Mouse (Mus musculus): ENCODE data around the gene Cmtm5.

The Cmtm5 gene

DNA sequence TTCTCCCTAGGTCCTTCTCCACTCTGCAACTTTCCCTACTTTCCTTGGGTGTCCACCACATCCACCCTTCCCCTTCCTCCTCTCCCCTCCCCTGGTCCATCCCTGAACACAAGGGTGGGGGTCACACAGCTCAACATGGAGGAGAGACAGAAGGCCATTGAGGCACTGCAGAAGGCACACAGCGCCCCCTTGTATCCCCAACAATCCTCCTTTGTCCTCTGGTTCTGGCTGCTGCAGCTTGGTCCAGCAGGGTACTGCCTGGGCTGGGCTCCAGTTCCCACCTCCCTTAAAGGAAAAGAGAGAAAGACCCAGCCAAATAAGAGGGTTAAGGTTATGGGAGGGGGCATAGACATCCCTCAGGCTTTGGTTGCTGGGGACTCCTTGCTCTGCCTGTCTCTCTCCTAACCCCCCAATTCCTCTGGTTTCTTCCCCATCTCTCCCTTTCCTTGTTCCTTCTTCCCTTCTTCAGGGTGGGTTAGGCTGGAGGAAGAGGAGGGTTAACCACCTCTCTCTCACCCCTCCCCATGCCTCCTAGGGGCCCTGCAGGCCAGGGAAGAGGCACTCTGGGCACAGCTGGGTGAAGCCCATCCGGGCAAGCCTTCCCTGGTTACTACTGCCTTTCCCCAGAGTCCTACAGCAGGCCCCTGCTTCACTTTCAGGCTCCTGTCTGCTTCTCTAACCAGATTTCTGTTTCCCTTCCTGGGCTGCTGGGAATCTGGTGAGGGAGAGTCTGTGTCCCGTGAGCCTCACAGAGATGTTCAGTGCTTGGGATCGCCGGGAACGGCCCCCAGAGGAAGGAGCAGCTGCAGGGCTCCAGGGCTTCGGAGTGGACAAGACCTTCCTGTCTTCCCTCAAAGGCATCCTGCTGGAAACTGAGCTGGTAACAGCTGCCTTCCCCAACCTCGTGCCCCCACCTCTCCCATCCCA is at the start of gene Cmtm5:
Cmtm5 (plus strand) TSS at position 358 of the 927 bp plus-strand sequence.
- no peak for DNase-seq (ENCODE audit: low spot score)

DNA sequence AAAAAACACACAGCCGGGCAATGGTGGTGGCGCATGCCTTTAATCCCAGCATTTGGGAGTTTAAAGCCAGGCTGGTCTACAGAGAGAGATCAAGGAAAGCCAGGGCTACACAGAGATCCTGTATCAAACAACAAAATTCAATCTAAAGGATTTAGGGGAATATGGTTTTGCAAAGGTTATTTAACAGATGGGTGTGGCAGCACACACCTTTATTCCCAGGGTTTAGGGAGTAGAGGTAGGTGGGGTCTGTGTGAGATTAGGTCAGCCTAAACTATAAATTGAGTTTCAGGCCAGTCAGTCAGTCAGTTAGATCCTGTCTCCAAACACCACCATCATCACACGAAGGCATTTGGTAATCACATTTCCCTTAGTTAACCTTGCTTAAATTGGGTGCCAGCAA is 43.9 kb upstream of the Cmtm5 start, which contains the start of gene Pabpn1:
Pabpn1 (plus strand) TSS at position 301 of the 400 bp plus-strand sequence.
- DNase-seq (ENCODE audit: low spot score) = no peak

DNA sequence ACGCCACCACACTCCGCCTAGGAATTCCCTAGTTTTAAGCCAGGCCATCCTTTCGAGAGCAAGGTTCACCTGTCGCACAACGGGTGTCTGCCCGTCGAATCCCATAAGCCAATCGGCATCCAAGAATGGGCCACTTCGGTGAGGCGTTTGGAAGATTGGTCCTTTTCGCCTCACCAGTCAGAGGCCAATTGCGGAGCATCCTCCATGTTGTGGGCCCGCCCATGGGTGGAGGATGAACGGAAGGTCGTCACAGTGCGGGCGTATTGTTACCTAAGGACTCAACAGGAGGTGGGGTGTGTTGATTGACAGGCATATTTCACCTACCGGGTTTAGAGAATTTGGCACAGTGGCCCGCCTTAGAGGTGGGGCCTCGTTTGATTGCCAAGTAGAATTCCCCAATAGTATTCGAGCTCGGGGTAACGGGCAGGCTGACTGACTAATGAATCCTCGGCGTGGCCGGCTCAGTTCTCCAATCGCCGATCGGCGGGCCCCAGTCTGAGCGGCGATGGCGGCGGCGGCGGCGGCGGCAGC is 42.3 kb upstream of the Cmtm5 start:
- peak; percentile 96 for DNase-seq (ENCODE audit: low spot score)

DNA sequence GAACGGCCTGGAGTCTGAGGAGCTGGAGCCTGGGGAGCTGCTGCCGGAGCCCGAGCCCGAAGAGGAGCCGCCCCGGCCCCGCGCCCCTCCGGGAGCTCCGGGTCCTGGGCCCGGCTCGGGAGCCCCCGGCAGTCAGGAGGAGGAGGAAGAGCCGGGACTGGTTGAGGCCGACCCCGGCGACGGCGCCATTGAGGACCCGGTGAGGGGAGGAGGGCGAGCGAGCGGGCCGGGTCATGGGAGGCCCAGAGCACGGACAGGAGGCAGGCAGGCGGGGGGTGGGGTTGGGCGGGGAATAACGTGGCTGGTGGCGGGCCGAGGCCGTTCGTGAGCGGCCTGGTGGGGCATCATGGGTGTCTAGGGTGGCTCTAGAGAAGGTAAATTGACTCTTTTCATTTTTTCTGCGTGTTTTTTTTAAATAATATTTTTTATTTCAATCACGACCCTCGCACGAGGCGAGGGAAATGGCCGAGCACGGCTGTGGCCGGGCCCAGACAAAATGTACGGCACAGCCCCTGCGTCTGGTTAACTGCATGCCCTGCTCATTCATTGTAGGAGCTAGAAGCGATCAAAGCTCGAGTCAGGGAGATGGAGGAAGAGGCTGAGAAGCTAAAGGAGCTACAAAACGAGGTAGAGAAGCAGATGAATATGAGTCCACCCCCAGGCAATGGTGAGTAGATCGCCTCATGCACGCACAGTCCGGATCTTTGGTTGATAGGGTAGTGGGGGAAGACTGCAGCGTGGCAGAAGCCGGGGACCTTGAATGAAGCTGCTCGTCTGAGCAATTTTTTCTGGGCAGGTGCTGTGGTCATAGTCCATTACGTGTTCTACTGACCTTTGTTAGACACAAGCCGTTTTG is 41.5 kb upstream of the Cmtm5 start:
- peak; percentile 65 for DNase-seq (ENCODE audit: low spot score)

DNA sequence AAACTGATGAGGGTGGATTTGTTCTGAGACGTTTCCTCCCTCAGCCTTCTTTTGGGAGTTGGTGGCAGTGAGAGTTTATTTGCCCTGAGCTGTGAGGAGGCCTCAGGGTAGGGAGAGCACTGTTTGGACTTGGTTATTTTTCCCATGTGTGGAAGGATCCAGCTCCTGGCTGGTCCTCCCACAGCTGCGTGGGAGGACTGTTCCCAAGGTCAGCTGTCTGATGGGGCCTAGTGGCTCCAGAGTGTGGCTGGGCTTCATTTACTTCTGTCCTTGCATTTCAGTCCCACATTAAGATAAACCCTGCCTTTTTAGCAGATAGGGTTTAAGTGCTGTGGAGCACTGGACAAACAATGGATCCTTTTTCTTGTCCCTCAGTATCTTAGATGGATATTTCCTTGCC is 38.6 kb upstream of the Cmtm5 start:
- no peak for DNase-seq (ENCODE audit: low spot score)

DNA sequence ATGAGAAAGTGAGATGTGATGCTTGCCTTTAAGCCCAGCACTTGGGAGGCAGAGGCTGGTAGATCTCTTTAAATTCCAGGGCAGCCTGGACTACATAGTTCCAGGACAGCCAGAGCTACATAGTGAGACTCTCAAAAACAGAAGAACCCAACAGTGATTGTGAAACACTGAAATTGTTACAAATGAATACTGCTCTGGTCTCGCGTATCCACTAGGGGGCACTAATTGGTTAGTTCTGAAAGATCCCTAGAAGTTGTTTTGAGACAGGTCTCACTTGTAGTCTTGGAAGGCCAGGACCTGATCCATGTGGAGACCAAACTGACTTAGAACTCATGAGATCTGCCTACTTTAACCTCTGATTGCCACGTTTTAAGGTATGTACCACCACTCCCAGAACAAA is 35.7 kb upstream of the Cmtm5 start:
- peak; percentile 77 for DNase-seq (ENCODE audit: low spot score)

DNA sequence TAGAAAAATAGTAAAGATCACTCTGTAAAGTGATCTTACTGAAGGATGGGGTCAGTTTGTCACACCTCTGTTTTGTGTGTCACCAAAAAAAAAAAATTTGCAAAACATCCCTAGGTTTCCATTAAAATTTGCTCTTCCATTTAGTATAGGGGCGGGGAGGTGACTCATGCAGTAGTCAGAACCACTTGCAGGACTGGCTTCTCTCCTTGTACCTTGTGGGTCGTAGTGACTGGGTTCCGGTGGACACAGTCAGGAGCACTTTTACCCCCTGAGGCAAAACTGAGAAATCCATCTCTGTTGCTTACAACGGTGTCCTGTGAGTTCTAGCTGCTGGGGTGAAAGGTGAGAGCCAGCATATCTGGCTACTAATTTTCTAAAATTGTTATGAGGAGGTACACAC is 32.4 kb upstream of the Cmtm5 start:
- no peak for DNase-seq (ENCODE audit: low spot score)

DNA sequence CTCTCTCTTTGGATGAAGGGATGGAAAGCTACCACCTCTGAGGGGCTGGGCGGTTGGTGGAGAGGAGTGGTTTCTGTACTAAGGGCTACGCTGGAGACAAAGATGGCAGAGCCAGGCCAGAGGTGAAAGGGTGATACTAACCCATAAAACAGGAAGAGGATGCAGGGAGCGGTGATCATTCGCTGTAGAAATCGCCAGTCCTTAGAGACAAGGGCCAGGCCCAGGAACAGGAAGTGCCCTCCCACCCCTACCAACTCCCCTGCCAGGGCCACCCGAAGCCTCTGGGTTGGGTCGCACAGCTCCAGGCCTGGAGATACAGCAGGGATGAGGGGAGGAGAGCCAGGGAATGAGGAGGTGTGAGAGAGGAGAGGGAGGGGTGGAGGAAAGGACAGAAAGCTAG is 27.4 kb upstream of the Cmtm5 start:
- no peak for DNase-seq (ENCODE audit: low spot score)

DNA sequence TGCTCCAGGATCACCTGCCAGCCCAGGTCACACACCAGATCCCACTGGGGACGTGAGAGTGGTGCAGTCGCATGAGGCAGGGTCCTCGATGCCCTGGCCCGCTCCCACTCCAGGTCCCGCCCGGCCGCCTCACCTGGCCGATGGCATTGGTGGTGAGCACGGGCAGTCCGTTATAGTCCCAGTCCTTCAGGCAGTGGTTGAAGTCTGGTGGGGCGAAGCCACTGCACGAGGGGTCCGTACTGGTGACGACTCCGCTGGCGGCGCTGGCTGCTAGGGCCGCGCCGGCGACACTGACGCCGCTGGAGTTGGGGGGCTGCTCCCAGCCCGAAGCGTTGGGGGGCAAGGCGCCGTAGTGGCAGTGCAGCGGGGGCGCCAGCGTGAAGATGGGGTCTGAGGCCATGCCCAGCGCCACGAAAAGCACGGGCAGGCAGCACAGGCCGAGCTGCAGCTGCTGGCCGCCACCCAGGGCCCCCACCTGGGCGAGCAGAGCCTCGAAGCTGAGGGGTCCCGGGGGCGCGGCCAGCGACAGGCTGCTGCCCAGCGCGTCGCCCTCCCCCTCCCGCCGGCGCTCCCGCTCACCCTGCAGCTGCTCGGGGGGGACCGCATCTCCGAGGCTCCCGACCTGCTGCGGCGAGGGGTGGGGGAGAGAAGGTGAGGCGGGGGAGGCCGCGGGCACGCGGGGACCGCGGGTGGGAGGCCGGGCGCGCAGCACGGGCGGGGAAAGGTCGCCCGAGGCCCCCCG is 23.8 kb upstream of the Cmtm5 start:
- no peak for DNase-seq (ENCODE audit: low spot score)

DNA sequence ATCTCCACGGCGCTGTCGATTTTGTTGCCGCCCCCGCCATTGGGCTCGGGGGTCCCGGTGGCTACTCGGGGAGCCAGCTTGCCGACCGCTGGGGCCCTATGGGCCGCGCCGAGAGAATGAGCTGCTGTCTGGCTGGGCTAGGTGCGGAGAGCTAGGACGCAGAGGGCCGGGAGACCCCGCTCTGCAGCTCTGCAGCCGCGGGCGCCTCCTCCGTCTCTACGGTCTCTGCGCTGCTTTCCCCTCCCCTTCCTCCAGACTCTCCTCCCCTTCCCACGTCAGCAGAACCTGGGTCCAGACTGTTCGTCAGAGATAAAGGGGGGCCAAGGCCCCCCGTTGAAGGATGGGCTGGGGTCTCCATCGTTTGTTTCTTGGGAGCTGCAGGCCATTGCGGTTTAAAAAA is 23.2 kb upstream of the Cmtm5 start, which contains the start of gene Slc22a17:
Slc22a17 (minus strand) TSS at position 247 of the 400 bp plus-strand sequence.
- DNase-seq (ENCODE audit: low spot score) = peak; percentile 79

DNA sequence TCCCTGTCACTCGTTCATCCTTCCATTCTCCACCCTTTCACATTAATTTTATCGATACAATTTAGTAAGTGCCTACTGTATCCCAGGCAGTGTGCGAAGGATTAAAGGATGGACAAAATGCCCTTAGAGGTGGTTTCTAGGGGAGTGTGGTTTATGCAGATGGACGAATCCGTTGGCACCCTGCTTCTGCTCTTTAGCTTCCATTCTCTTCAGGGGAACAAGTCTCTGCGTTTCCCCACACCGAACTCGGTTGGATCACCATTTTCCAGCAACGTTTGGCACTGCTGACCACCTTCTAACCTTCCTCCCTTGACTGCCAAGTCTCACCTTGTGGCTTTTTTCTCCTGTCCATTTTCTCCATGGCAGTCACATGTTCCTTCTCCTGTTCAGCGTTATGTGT is 22.7 kb upstream of the Cmtm5 start:
- no peak for DNase-seq (ENCODE audit: low spot score)

DNA sequence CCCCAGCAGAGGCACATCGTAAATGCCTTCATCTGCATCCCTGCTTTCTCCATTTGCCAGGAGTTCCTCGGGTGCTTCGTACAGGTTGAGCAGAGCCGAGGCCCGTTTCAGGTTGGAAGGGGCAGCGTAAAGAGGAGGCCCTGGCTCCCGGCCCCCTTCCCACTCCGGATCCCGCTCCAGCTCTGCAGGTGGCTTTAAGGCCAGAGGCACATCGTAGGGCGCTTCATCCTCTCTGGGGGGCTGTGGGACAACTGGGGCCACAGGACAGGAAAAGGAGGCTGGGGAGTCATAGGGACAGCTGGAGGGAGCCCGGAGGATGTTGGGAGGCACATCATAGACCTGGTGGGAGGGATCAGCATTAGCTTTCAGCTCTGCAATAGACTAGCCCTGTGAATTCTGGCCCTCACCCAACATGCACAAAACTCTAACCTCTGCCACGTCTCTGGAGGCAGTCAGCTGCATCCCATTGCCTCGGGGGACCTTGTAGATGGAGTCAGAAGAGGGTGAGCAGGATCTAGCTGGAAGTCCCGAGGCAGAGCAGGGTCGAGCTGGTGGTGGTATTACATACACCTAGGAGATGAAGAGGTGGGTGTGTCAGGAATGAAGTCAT is 15.9 kb upstream of the Cmtm5 start:
- DNase-seq (ENCODE audit: low spot score) = no peak

DNA sequence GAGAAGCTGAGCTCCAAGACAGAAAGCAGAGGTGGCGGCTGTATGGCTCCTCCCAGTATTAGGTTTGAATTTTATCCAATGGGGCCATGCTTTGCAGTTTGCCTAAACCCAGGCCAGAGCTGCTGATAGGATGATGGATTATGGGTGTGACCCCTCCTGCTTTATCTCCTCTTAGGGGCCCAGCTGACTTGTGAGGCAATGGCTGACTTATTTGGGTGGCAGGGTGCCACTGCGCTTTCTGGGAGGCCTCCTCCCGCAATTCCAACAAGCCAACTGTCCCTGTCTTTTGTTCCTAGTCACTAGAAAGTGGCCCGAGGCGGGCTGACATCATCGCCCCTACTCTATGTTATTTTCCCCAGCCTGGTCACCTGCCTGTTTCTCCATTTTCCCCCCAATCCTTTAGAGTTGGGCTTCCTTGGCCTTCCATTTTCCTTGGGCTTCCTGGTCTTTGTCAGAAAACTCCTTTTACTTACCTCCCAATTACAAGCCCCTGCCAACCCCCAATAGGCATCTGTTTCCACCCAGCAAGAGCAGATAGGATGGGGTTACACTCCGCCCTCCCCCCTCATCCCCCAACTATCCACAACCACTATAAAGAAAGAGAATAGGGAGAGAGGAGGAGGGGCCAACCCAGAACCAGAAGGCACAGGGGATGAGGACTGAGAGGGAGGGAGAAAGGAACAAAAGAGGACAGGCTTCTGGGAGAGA is 11.3 kb upstream of the Cmtm5 start:
- peak; percentile 77 for DNase-seq (ENCODE audit: low spot score)

DNA sequence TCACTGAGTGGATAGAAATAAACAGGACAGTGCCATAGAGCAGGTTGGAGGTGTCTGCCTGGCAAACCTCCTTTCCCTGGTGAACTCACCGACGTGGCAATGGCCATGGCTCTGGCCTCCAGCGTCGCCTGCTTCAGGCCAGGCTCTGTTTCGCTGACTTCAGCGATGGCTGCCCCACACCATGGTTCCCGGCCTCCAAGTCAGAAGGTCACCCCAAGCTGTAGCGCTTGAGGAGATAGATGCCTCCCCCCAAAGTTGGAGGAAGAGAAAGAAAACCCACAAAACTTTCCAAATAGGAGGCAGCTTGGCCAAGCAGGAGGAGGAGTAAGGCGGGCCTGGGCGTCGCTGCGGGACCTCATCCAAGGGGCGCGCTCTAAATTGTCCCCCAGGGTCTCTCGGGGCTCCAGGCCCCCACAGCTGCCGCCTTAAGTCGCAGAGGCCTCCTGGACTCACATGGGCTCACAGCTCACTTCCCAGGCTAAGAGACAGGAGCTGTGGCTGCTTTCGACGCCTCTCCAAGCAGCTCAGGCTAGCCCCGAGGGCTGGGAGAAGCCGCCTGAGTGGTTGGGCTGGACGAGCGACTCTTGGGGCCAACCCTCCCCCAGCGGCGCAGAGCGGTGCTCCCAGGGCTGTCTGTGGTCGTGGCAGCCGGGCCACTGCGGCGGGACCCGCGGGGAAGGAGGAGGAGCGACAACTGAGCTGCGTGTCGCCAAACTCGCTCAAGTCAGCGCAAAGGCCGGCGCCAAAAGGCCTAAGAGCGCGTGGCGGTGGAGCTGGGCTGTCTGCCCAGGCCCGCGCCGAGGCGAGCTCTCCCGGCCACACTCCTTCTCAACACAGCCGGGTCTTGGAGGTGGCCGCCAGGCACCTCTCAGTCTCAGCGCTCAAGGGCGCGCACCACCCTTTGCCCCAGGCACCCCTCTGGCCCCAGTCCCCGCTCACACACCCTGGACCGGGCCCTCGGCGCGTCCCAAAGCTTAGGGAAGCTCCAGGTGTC is 10.4 kb upstream of the Cmtm5 start, which contains the start of gene Efs:
Efs (minus strand) TSS at position 778 of the 994 bp plus-strand sequence.
- peak; percentile 83 for DNase-seq (ENCODE audit: low spot score)

DNA sequence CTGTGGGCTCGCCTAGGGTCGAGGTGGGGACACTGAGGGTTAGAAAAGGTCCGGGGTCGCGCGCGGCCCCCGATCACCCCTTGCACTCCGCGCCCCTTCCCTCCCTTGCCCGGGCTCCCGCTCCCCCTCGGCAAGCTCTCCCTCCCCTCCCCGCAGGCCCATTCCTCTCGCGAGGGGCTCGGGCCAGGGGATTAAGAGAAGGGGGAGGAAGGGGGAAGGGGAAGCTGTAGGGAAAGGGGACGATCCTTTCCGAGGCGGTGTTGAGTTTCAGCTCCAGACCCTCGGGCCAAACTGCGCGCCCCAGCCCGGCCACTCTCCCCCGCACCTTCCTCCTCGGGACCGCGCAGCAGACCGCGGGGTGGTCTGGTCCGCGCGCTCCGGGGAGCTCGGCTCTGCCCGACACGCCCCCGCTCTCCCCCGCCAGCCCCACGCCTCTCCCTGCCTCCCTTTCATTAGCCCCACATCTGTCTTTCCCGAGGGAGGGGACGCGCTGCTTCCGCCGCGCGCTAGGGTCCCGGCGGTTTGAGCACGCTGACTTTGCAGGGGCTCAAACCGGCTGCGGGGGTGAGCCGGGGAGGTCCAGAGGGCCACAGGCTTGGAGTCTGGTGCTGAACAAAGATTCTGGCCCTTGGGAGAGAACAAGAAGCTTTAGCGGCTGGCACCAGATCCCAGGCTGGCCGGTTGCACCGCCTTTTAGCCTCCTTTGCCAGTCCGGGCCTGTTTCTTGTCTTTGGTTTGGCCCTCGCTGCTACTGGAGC is 9.5 kb upstream of the Cmtm5 start:
- peak; percentile 84 for DNase-seq (ENCODE audit: low spot score)

DNA sequence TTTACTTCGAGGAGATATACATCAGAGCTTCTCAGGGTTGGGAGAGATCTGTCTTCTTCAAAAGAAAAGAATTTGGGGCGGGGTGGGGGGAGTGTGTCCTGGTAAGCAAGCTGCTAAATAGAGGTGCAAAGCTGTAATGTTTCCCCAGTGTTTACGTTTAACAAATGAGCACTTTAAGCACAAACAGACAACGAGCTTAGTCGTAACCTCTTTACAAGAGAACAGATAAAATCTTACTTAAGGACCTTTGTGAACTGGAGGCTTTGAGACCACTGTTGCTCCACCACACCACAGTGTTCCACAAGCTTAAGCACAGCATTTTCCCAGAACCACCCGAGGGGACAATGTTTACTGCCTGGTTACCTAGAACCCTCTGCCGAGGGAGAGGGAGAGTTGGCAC is 8.8 kb upstream of the Cmtm5 start:
- no peak for DNase-seq (ENCODE audit: low spot score)

DNA sequence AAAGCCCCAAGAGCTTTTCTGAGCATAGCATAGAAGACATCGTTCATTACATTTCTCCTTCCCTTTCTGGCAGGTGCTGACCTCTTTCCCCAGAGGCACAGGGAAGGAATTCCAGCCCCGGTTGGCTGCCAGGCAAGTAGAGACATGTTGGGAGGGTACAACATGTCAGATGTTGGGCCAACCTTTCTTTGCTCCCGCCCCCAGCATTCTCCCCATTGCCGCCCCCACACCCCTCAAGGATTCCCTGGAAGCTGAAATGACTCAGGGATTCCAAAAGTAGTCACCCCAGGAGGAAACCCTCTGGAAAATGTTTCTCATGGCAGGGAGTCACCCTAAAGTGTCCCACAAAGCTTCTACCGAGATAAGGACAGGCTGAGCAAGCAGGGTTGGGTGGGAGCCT is 6.3 kb upstream of the Cmtm5 start:
- no peak for DNase-seq (ENCODE audit: low spot score)

DNA sequence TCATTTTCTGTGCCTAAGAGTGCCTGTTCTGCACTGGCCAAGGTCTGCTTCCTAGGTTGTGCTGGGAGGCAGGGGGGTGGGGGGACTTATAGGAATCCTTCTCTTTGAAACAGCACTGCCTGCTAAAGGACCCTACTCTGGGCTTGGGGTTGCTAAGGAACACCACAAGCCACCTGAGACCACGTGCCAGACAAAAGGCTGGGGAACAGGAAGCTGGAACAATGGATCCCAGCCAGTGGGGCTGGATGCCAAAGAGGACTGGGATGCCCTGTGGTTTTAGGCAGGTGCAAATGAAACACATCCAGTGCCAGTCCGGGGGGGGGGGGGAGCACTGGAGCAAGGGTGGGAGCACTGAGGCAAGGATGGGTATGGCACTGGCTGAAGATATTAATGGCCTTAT is 5.6 kb upstream of the Cmtm5 start:
- peak; percentile 43 for DNase-seq (ENCODE audit: low spot score)
